Mouse (Mus musculus): ENCODE measurements around the gene Glt6d1.

DNA sequence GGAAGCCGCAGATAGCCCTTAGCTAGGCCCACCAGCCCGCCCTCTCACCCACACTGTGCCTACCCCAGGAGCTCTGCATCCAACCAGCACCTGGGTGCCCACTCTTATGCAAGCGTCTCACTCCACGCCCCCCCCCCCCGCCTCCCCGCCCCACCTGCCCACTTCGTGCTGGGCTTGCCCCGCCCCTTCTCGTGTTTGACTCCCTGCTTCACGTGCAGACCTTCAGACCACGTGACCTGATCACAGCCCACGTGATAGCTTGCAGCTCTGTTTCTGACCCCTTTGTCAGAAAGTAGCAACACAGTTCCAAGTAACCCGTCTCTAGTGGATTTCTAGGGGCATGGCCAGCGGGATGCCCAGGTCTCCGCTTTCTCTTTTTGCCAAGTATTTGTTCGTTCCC is 31.6 kb upstream of the Glt6d1 start, which contains the start of gene Sohlh1:
- no peak for TF ChIP-seq POLR2A (IDR thresholded peaks at IDR 0.05; ENCODE audit: insufficient read depth, low read length)
- TF ChIP-seq CTCF (IDR thresholded peaks at IDR 0.05; ENCODE audit: low read depth, low read length), result no peak
- no peak for TF ChIP-seq EP300 (IDR thresholded peaks at IDR 0.05; ENCODE audit: insufficient read depth, low read depth, low read length)

Measured in ES-Bruce4 (cell line).